Comparison of ENCODE assay signal across 25 mouse cellular contexts in genomic region chr4:154913845-154914244, GRCm38 (mm10). TPM values are rescaled to one million over a fixed set of nuclear protein-coding genes. Genes with fewer than 3 reads are reported as not detected.
A peak's percentile ranks its signal among the peaks of the same experiment; 100 is the strongest.
DNase-seq lines count a peak whose midpoint lies in the region; ATAC-seq and TF ChIP-seq lines count a peak whose summit lies in the region.
"Had no signal": no experiment of that assay in that cellular context is flagged by ENCODE, and none has a peak within 500 bp of the region (broad histone marks: within the 10 kb centered on the region; RNA-seq: fewer than 3 reads in every experiment).

No protein-coding gene starts in this region.

- H3K9me3 ChIP-seq in intestine, postnatal 0 days (ENCODE audit: control insufficient read depth): 0 out of 2 replicates have a peak, but pooled peaks cover 3% of the 10 kb centered on the region
- no peaks in the 10 kb centered on the region for H3K9me3 ChIP-seq in intestine, embryonic 15.5 days
- H3K9me3 ChIP-seq in CH12.LX (replicated peaks; ENCODE audit: low read length): peaks cover 14% of the 10 kb centered on the region
- H3K9me3 ChIP-seq in liver, embryonic 15.5 days (replicated peaks): peaks cover 3% of the 10 kb centered on the region; the same call in 1 of the 2 replicates
- H3K9me3 ChIP-seq: embryonic facial prominence, embryonic 12.5 days; forebrain, embryonic 13.5 days; heart, embryonic 10.5 days; heart, embryonic 15.5 days; hindbrain, embryonic 13.5 days had no signal

- WGBS in intestine, postnatal 0 days: 77% methylated on average over 3 of the region's 3 CpGs
- 86% methylated on average over 3 of the region's 3 CpGs for WGBS in intestine, embryonic 15.5 days
- WGBS in liver, embryonic 15.5 days (ENCODE audit: insufficient replicate concordance): 70% methylated on average over 3 of the region's 3 CpGs

- H3K9ac ChIP-seq in intestine, postnatal 0 days (ENCODE audit: low read depth, low read length): no peak overlapping the region
- H3K9ac ChIP-seq in intestine, embryonic 15.5 days: no peak overlapping the region
- peak overlapping the region; percentile 24; the same call in 1 of the 2 replicates for H3K9ac ChIP-seq in CH12.LX (ENCODE audit: insufficient read depth, low read depth)
- peak overlapping the region; percentile 41 for H3K9ac ChIP-seq in liver, embryonic 15.5 days
- H3K9ac ChIP-seq: embryonic facial prominence, embryonic 12.5 days; forebrain, embryonic 13.5 days; heart, embryonic 15.5 days; hindbrain, embryonic 13.5 days had no signal

- TF ChIP-seq RAD21 in CH12.LX (IDR thresholded peaks at IDR 0.05; ENCODE audit: low read depth, low read length): no peak

- 0 out of 2 replicates have a peak overlapping the region, but pooled peaks have one; percentile 50 for H3K27ac ChIP-seq in intestine, postnatal 0 days (ENCODE audit: low read depth, low read length)
- no peak overlapping the region for H3K27ac ChIP-seq in intestine, embryonic 15.5 days
- peak overlapping the region; percentile 94 for H3K27ac ChIP-seq in CH12.LX (ENCODE audit: insufficient read depth, low read depth)
- peak overlapping the region; percentile 98 for H3K27ac ChIP-seq in liver, embryonic 15.5 days (replicated peaks)
- H3K27ac ChIP-seq: embryonic facial prominence, embryonic 12.5 days; forebrain, embryonic 13.5 days; gastrocnemius, adult 2 months; heart, embryonic 10.5 days; heart, embryonic 15.5 days; hindbrain, embryonic 13.5 days; hindbrain, postnatal 0 days had no signal

- H3K27me3 ChIP-seq in intestine, postnatal 0 days (replicated peaks; ENCODE audit: control insufficient read depth, insufficient read depth, low read length): no peaks in the 10 kb centered on the region
- no peaks in the 10 kb centered on the region for H3K27me3 ChIP-seq in intestine, embryonic 15.5 days (replicated peaks)
- H3K27me3 ChIP-seq in CH12.LX (replicated peaks): no peaks in the 10 kb centered on the region
- H3K27me3 ChIP-seq in liver, embryonic 15.5 days: no peaks in the 10 kb centered on the region
- H3K27me3 ChIP-seq: embryonic facial prominence, embryonic 12.5 days; heart, embryonic 15.5 days; hindbrain, embryonic 13.5 days had no signal

- peak; percentile 48; the same call in 1 of the 2 replicates for TF ChIP-seq EP300 in CH12.LX (IDR thresholded peaks at IDR 0.05; ENCODE audit: low read length)

- peaks cover 36% of the 10 kb centered on the region for H3K4me1 ChIP-seq in intestine, postnatal 0 days (replicated peaks; ENCODE audit: control insufficient read depth, insufficient read depth, low read length)
- peaks cover 19% of the 10 kb centered on the region for H3K4me1 ChIP-seq in intestine, embryonic 15.5 days (replicated peaks)
- H3K4me1 ChIP-seq in CH12.LX (ENCODE audit: control insufficient read depth in 1 of 2, insufficient read depth in 2 of 2): peaks cover 55 to 75% of the 10 kb centered on the region in 2 experiments
- H3K4me1 ChIP-seq in liver, embryonic 15.5 days (replicated peaks): peaks cover 96% of the 10 kb centered on the region
- H3K4me1 ChIP-seq: forebrain, embryonic 13.5 days had no signal

- H3K4me2 ChIP-seq in intestine, postnatal 0 days (replicated peaks; ENCODE audit: low read depth): no peak overlapping the region
- no peak overlapping the region for H3K4me2 ChIP-seq in intestine, embryonic 15.5 days (replicated peaks)
- H3K4me2 ChIP-seq in CH12.LX (ENCODE audit: insufficient read depth, low read depth, poor library complexity, severe bottlenecking): peak overlapping the region; percentile 74
- H3K4me2 ChIP-seq in liver, embryonic 15.5 days: no peak overlapping the region
- H3K4me2 ChIP-seq: embryonic facial prominence, embryonic 12.5 days; forebrain, embryonic 13.5 days; heart, embryonic 15.5 days; hindbrain, embryonic 13.5 days had no signal

- TF ChIP-seq POLR2A in CH12.LX (IDR thresholded peaks at IDR 0.05; ENCODE audit: low read depth, low read length): peak; percentile 47; the same call in 1 of the 2 replicates

- in situ Hi-C loops in CH12.LX (cut with MboI; ENCODE audit: low pct_ligation_motif_present, low pct_unique_long_range_greater_than_20kb, low sequenced_read_pairs): no loop called here

- dilution Hi-C loops in CH12.LX (cut with MboI; ENCODE audit: extremely low pct_ligation_motif_present, extremely low pct_unique_long_range_greater_than_20kb, low sequenced_read_pairs): no loop called here

- no peaks in the 10 kb centered on the region for H3K79me2 ChIP-seq in CH12.LX (replicated peaks; ENCODE audit: control insufficient read depth, extremely low read depth, insufficient read depth, poor library complexity, severe bottlenecking)

- no peak for ATAC-seq in intestine, postnatal 0 days
- no peak for ATAC-seq in intestine, embryonic 15.5 days
- peak; percentile 39 for ATAC-seq in CD4-positive, CD25-positive, alpha-beta regulatory T cell, adult 4 months
- ATAC-seq in liver, embryonic 15.5 days (ENCODE audit: insufficient read depth): no peak
- ATAC-seq: forebrain, embryonic 13.5 days; hindbrain, postnatal 0 days had no signal

- TF ChIP-seq CTCF in intestine, postnatal 0 days (IDR thresholded peaks at IDR 0.05; ENCODE audit: low read depth): no peak
- TF ChIP-seq CTCF in CH12.LX (conservative IDR thresholded peaks at IDR 0.05 in 1 of 2, IDR thresholded peaks at IDR 0.05 in 1 of 2; ENCODE audit: low read depth in 2 of 2, low read length in 2 of 2): no peak

- peak; percentile 85 for DNase-seq in CH12.LX (ENCODE audit: extremely low read depth)
- no peak for DNase-seq in cerebellum, postnatal 4 days (ENCODE audit: low spot score in 2 of 2)
- no peak for DNase-seq in cerebellum, adult 8-10 months
- DNase-seq in retina, embryonic 14.5 days (ENCODE audit: low spot score): no peak
- DNase-seq: adrenal gland, postnatal 14 days; cerebellum, adult 11-12 months; cerebellum, postnatal 10 days; embryo, embryonic 11 days; gastrocnemius, adult 2 months; gastrocnemius, postnatal 25 days; heart, adult 18-20 months; heart, postnatal 14 days had no signal

- no peak overlapping the region for H3K4me3 ChIP-seq in intestine, postnatal 0 days (ENCODE audit: low read depth, low read length)
- no peak overlapping the region for H3K4me3 ChIP-seq in intestine, embryonic 15.5 days (replicated peaks)
- H3K4me3 ChIP-seq in CH12.LX (replicated peaks in 1 of 3; ENCODE audit: low read depth in 2 of 3, low read length in 2 of 3, poor library complexity in 1 of 3): no peak overlapping the region
- no peak overlapping the region for H3K4me3 ChIP-seq in liver, embryonic 15.5 days (replicated peaks)
- H3K4me3 ChIP-seq: embryonic facial prominence, embryonic 12.5 days; forebrain, embryonic 13.5 days; gastrocnemius, adult 2 months; heart, embryonic 10.5 days; heart, embryonic 15.5 days; hindbrain, embryonic 13.5 days had no signal

- H3K36me3 ChIP-seq in intestine, postnatal 0 days (ENCODE audit: control insufficient read depth, insufficient read depth): peaks cover 5% of the 10 kb centered on the region
- no peaks in the 10 kb centered on the region for H3K36me3 ChIP-seq in intestine, embryonic 15.5 days
- peaks cover 23 to 32% of the 10 kb centered on the region in 2 experiments for H3K36me3 ChIP-seq in CH12.LX (replicated peaks in 1 of 2; ENCODE audit: control insufficient read depth in 1 of 2, insufficient read depth in 1 of 2, low read length in 1 of 2)
- H3K36me3 ChIP-seq in liver, embryonic 15.5 days (replicated peaks): peaks cover 54% of the 10 kb centered on the region
- H3K36me3 ChIP-seq: embryonic facial prominence, embryonic 12.5 days; heart, embryonic 10.5 days; heart, embryonic 15.5 days; hindbrain, embryonic 13.5 days had no signal

RNA-seq across cellular contexts. Expression of gene Tnfrsf14, which starts 14.5 kb away (rescaled TPM):
- polyA plus RNA-seq in intestine, postnatal 0 days (2015; fragmentation: Nextera tagmentation; extraction: Ambion mirVana): 1.9 and 2.9 TPM in 2 replicates
- 3.0 and 3.6 TPM in 2 replicates for polyA plus RNA-seq in intestine, embryonic 15.5 days (2015; fragmentation: Nextera tagmentation; extraction: Ambion mirVana)
- polyA plus RNA-seq in CD4-positive, CD25-positive, alpha-beta regulatory T cell, adult 4 months (2017; shearing (Covaris generic)): 10 to 100 TPM; 12.0 to 22.3 TPM
- 68.3 and 109 TPM in 2 replicates for total RNA-seq in CH12.LX (2012; rRNA removed)
- total RNA-seq in CH12.LX (2014; rRNA removed): 21.0 and 25.9 TPM in 2 replicates
- 19.8 and 20.0 TPM in 2 replicates for polyA plus RNA-seq in CH12.LX (2012; ENCODE audit: insufficient read length, low read depth)
- 56.7 and 64.6 TPM in 2 replicates for polyA plus RNA-seq in liver, embryonic 15.5 days (2015; fragmentation: Nextera tagmentation; extraction: Ambion mirVana)

RNA-seq across cellular contexts. Expression of gene Fam213b, which starts 14.9 kb away (rescaled TPM):
- polyA plus RNA-seq in intestine, postnatal 0 days (2015; fragmentation: Nextera tagmentation; extraction: Ambion mirVana): 66.9 and 68.5 TPM in 2 replicates
- polyA plus RNA-seq in intestine, embryonic 15.5 days (2015; fragmentation: Nextera tagmentation; extraction: Ambion mirVana): 32.0 and 37.2 TPM in 2 replicates
- 10 to 100 TPM in 1 of 2 experiments, 1 to 10 TPM in 1; 5.4 to 11.3 TPM for polyA plus RNA-seq in CD4-positive, CD25-positive, alpha-beta regulatory T cell, adult 4 months (2017; shearing (Covaris generic))
- total RNA-seq in CH12.LX (2012; rRNA removed): 28.3 and 49.8 TPM in 2 replicates
- total RNA-seq in CH12.LX (2014; rRNA removed): 6.1 and 7.5 TPM in 2 replicates
- polyA plus RNA-seq in CH12.LX (2012; ENCODE audit: insufficient read length, low read depth): 5.5 and 7.0 TPM in 2 replicates
- 8.1 and 9.0 TPM in 2 replicates for polyA plus RNA-seq in liver, embryonic 15.5 days (2015; fragmentation: Nextera tagmentation; extraction: Ambion mirVana)
- total RNA-seq: MEL had no signal

RNA-seq across cellular contexts. Expression of gene Mmel1, which starts 44.5 kb away (rescaled TPM):
- polyA plus RNA-seq in intestine, postnatal 0 days (2015; fragmentation: Nextera tagmentation; extraction: Ambion mirVana): 0.22 and 0.44 TPM in 2 replicates
- polyA plus RNA-seq in intestine, embryonic 15.5 days (2015; fragmentation: Nextera tagmentation; extraction: Ambion mirVana): 0.20 and 0.34 TPM in 2 replicates
- polyA plus RNA-seq in CD4-positive, CD25-positive, alpha-beta regulatory T cell, adult 4 months (2017; shearing (Covaris generic)): not detected
- 2.0 and 3.9 TPM in 2 replicates for total RNA-seq in CH12.LX (2012; rRNA removed)
- 2.0 and 2.2 TPM in 2 replicates for total RNA-seq in CH12.LX (2014; rRNA removed)
- 0.70 and 0.71 TPM in 2 replicates for polyA plus RNA-seq in CH12.LX (2012; ENCODE audit: insufficient read length, low read depth)
- 2.3 and 3.1 TPM in 2 replicates for polyA plus RNA-seq in liver, embryonic 15.5 days (2015; fragmentation: Nextera tagmentation; extraction: Ambion mirVana)
- total RNA-seq: common myeloid progenitor, adult 5-6 weeks; gastrocnemius, adult 2 months; hematopoietic stem cell, adult 5-6 weeks had no signal

RNA-seq across cellular contexts. Expression of gene Hes5, which starts 46.9 kb away (rescaled TPM):
- 0.20 and 0.29 TPM in 2 replicates for polyA plus RNA-seq in intestine, postnatal 0 days (2015; fragmentation: Nextera tagmentation; extraction: Ambion mirVana)
- polyA plus RNA-seq in intestine, embryonic 15.5 days (2015; fragmentation: Nextera tagmentation; extraction: Ambion mirVana): 1.8 and 2.5 TPM in 2 replicates
- polyA plus RNA-seq in CD4-positive, CD25-positive, alpha-beta regulatory T cell, adult 4 months (2017; shearing (Covaris generic)): under 1 TPM in 1 of 2 experiments, not detected in 1; 0.59 TPM
- 6.2 and 6.8 TPM in 2 replicates for total RNA-seq in CH12.LX (2012; rRNA removed)
- total RNA-seq in CH12.LX (2014; rRNA removed): 2.1 and 2.7 TPM in 2 replicates
- 1.5 and 1.7 TPM in 2 replicates for polyA plus RNA-seq in CH12.LX (2012; ENCODE audit: insufficient read length, low read depth)
- polyA plus RNA-seq in liver, embryonic 15.5 days (2015; fragmentation: Nextera tagmentation; extraction: Ambion mirVana): 0.15 and 0.17 TPM in 2 replicates
- total RNA-seq: adrenal gland, postnatal 14 days; common myeloid progenitor, adult 5-6 weeks; gastrocnemius, adult 2 months; gastrocnemius, postnatal 25 days; heart, postnatal 14 days; MEL had no signal

RNA-seq across cellular contexts. Expression of gene Pank4, which starts 50.1 kb away (rescaled TPM):
- polyA plus RNA-seq in intestine, postnatal 0 days (2015; fragmentation: Nextera tagmentation; extraction: Ambion mirVana): 10.9 and 11.5 TPM in 2 replicates
- polyA plus RNA-seq in intestine, embryonic 15.5 days (2015; fragmentation: Nextera tagmentation; extraction: Ambion mirVana): 34.2 and 36.1 TPM in 2 replicates
- polyA plus RNA-seq in CD4-positive, CD25-positive, alpha-beta regulatory T cell, adult 4 months (2017; shearing (Covaris generic)): 10 to 100 TPM; 40.8 to 61.1 TPM
- total RNA-seq in CH12.LX (2012; rRNA removed) (30.6 and 34.7 TPM in 2 replicates), CH12.LX (2014; rRNA removed) (27.6 and 28.1 TPM in 2 replicates)
- 22.4 and 23.2 TPM in 2 replicates for polyA plus RNA-seq in CH12.LX (2012; ENCODE audit: insufficient read length, low read depth)
- 21.7 and 24.4 TPM in 2 replicates for polyA plus RNA-seq in liver, embryonic 15.5 days (2015; fragmentation: Nextera tagmentation; extraction: Ambion mirVana)

Comparison
In these comparisons a context has a peak if more than half of its experiments do, and no peak if none do; other contexts are left out.
1. H3K9ac ChIP-seq: peak in CH12.LX (single experiment) and liver, embryonic 15.5 days (single experiment); none in intestine, postnatal 0 days (single experiment) and intestine, embryonic 15.5 days (single experiment).